10 mouse cellular contexts compared by ENCODE assay signal in genomic region chr5:142841372-142842136, GRCm38 (mm10). TPM values are rescaled to one million over a fixed set of nuclear protein-coding genes. Genes with fewer than 3 reads are reported as not detected.
DNase-seq lines count a peak whose midpoint lies in the region; ATAC-seq lines count a peak whose summit lies in the region.
"Had no signal": no experiment of that assay in that cellular context is flagged by ENCODE, and none has a peak within 500 bp of the region (broad histone marks: within the 10 kb centered on the region; RNA-seq: fewer than 3 reads in every experiment).

No protein-coding gene starts in this region.

- no peaks in the 10 kb centered on the region for H3K36me3 ChIP-seq in hindbrain, embryonic 10.5 days
- no peaks in the 10 kb centered on the region for H3K36me3 ChIP-seq in hindbrain, embryonic 12.5 days
- no peaks in the 10 kb centered on the region for H3K36me3 ChIP-seq in heart, embryonic 11.5 days (ENCODE audit: control insufficient read depth, insufficient read depth, low read length)
- no peaks in the 10 kb centered on the region for H3K36me3 ChIP-seq in limb, embryonic 15.5 days
- H3K36me3 ChIP-seq: neural tube, embryonic 12.5 days had no signal

- no peak for DNase-seq in hindbrain, embryonic 10.5 days (ENCODE audit: low spot score)
- DNase-seq in adipocyte (ENCODE audit: low spot score), result peak; percentile 66
- DNase-seq in spleen, postnatal 36 days (ENCODE audit: low spot score in 2 of 2), result no peak
- DNase-seq in spleen, adult 12 weeks (ENCODE audit: low spot score), result no peak
- DNase-seq: gastrocnemius, postnatal 25 days had no signal

- no peaks in the 10 kb centered on the region for H3K27me3 ChIP-seq in hindbrain, embryonic 10.5 days (ENCODE audit: insufficient read depth, poor library complexity, severe bottlenecking)
- no peaks in the 10 kb centered on the region for H3K27me3 ChIP-seq in hindbrain, embryonic 12.5 days
- no peaks in the 10 kb centered on the region for H3K27me3 ChIP-seq in heart, embryonic 11.5 days (ENCODE audit: control insufficient read depth, insufficient read depth, low read length)
- no peaks in the 10 kb centered on the region for H3K27me3 ChIP-seq in limb, embryonic 15.5 days
- H3K27me3 ChIP-seq: neural tube, embryonic 12.5 days had no signal

- no peak for ATAC-seq in hindbrain, embryonic 12.5 days (ENCODE audit: low FRiP score)
- ATAC-seq in heart, embryonic 11.5 days (replicated peaks; ENCODE audit: insufficient number of reproducible peaks, low FRiP score, low TSS enrichment), result no peak
- ATAC-seq in limb, embryonic 15.5 days (ENCODE audit: insufficient number of reproducible peaks, low FRiP score, low TSS enrichment, low read depth), result no peak
- ATAC-seq in CD4-positive, CD25-positive, alpha-beta regulatory T cell, adult 4 months, result no peak

- H3K4me3 ChIP-seq in hindbrain, embryonic 10.5 days, result no peak overlapping the region
- no peak overlapping the region for H3K4me3 ChIP-seq in hindbrain, embryonic 12.5 days
- H3K4me3 ChIP-seq in heart, embryonic 11.5 days (ENCODE audit: low read depth, low read length), result no peak overlapping the region
- H3K4me3 ChIP-seq in limb, embryonic 15.5 days, result no peak overlapping the region
- H3K4me3 ChIP-seq: neural tube, embryonic 12.5 days had no signal

- 78% methylated on average over 8 of the region's 8 CpGs for WGBS in hindbrain, embryonic 10.5 days
- 81% methylated on average over 8 of the region's 8 CpGs for WGBS in hindbrain, embryonic 12.5 days
- WGBS in heart, embryonic 11.5 days (ENCODE audit: insufficient replicate concordance), result 54% methylated on average over 8 of the region's 8 CpGs
- WGBS in limb, embryonic 15.5 days, result 59% methylated on average over 8 of the region's 8 CpGs

- H3K4me1 ChIP-seq in hindbrain, embryonic 10.5 days (replicated peaks), result peaks cover 21% of the 10 kb centered on the region
- no peaks in the 10 kb centered on the region for H3K4me1 ChIP-seq in hindbrain, embryonic 12.5 days
- no peaks in the 10 kb centered on the region; the same call in 1 of the 2 replicates for H3K4me1 ChIP-seq in heart, embryonic 11.5 days (ENCODE audit: control insufficient read depth, insufficient read depth, low read length)
- H3K4me1 ChIP-seq in limb, embryonic 15.5 days, result peaks cover 14% of the 10 kb centered on the region; the same call in 1 of the 2 replicates
- H3K4me1 ChIP-seq: neural tube, embryonic 12.5 days had no signal

- peak overlapping the region; percentile 75; the same call in 1 of the 2 replicates for H3K27ac ChIP-seq in hindbrain, embryonic 10.5 days
- H3K27ac ChIP-seq in hindbrain, embryonic 12.5 days, result no peak overlapping the region
- 0 out of 2 replicates have a peak overlapping the region, but pooled peaks have one; percentile 16 for H3K27ac ChIP-seq in heart, embryonic 11.5 days (ENCODE audit: low read depth, low read length)
- 0 out of 2 replicates have a peak overlapping the region, but pooled peaks have one; percentile 22 for H3K27ac ChIP-seq in limb, embryonic 15.5 days
- H3K27ac ChIP-seq: neural tube, embryonic 12.5 days had no signal

- H3K9ac ChIP-seq in hindbrain, embryonic 12.5 days, result no peak overlapping the region
- H3K9ac ChIP-seq in heart, embryonic 11.5 days (ENCODE audit: low read depth, low read length), result no peak overlapping the region
- no peak overlapping the region for H3K9ac ChIP-seq in limb, embryonic 15.5 days
- H3K9ac ChIP-seq: neural tube, embryonic 12.5 days had no signal

- H3K9me3 ChIP-seq in hindbrain, embryonic 10.5 days, result no peaks in the 10 kb centered on the region
- H3K9me3 ChIP-seq in hindbrain, embryonic 12.5 days (replicated peaks), result no peaks in the 10 kb centered on the region
- no peaks in the 10 kb centered on the region for H3K9me3 ChIP-seq in heart, embryonic 11.5 days (replicated peaks; ENCODE audit: control insufficient read depth, low read length)
- H3K9me3 ChIP-seq in limb, embryonic 15.5 days, result no peaks in the 10 kb centered on the region
- H3K9me3 ChIP-seq: neural tube, embryonic 12.5 days had no signal

- no peak overlapping the region for H3K4me2 ChIP-seq in hindbrain, embryonic 12.5 days (replicated peaks)
- H3K4me2 ChIP-seq in heart, embryonic 11.5 days, result no peak overlapping the region
- no peak overlapping the region for H3K4me2 ChIP-seq in limb, embryonic 15.5 days
- H3K4me2 ChIP-seq: neural tube, embryonic 12.5 days had no signal

RNA-seq across cellular contexts. Expression of gene Tnrc18, which starts 24.1 kb away (rescaled TPM):
- 25.2 and 39.3 TPM in 2 replicates for polyA plus RNA-seq in hindbrain, embryonic 10.5 days (2016; fragmentation: Nextera tagmentation; extraction: Ambion mirVana)
- polyA plus RNA-seq in hindbrain, embryonic 12.5 days (2016; fragmentation: Nextera tagmentation; extraction: Ambion mirVana), result 72.8 and 73.7 TPM in 2 replicates
- polyA plus RNA-seq in heart, embryonic 11.5 days (2014; fragmentation: Nextera tagmentation; extraction: Ambion mirVana), result 23.5 and 24.4 TPM in 2 replicates
- 25.1 and 32.0 TPM in 2 replicates for polyA plus RNA-seq in limb, embryonic 15.5 days (2015; fragmentation: Nextera tagmentation; extraction: Ambion mirVana)
- 1 to 10 TPM; 2.8 to 3.7 TPM for polyA plus RNA-seq in CD4-positive, CD25-positive, alpha-beta regulatory T cell, adult 4 months (2017; shearing (Covaris generic))

RNA-seq across cellular contexts. Expression of gene Fbxl18, which starts 53.7 kb away (rescaled TPM):
- 23.8 and 24.2 TPM in 2 replicates for polyA plus RNA-seq in hindbrain, embryonic 10.5 days (2016; fragmentation: Nextera tagmentation; extraction: Ambion mirVana)
- polyA plus RNA-seq in hindbrain, embryonic 12.5 days (2016; fragmentation: Nextera tagmentation; extraction: Ambion mirVana), result 24.6 and 26.9 TPM in 2 replicates
- 7.0 and 8.0 TPM in 2 replicates for polyA plus RNA-seq in heart, embryonic 11.5 days (2014; fragmentation: Nextera tagmentation; extraction: Ambion mirVana)
- 12.5 and 12.6 TPM in 2 replicates for polyA plus RNA-seq in limb, embryonic 15.5 days (2015; fragmentation: Nextera tagmentation; extraction: Ambion mirVana)
- 1 to 10 TPM; 3.9 to 8.6 TPM for polyA plus RNA-seq in CD4-positive, CD25-positive, alpha-beta regulatory T cell, adult 4 months (2017; shearing (Covaris generic))
